Mouse (Mus musculus) limb, embryonic 14.5 days (tissue): ENCODE measurements at regions not wholly inside any gene's neighbourhood (a gene's known extent, or its start where the extent isn't known, plus 50 kb on each side); places are given as distances from the start of the nearest gene placed in this dataset.

Experiments
- ATAC-seq: fragments of 200-750 bp; cut with Nextera tagmentation; 2 replicates; pipeline ENCODE4 v1.8.0; 2017; ENCODE audit warnings: low read depth, moderate number of reproducible peaks, moderate TSS enrichment; ENCODE audit not compliant: low FRiP score
- DNase-seq: peaks from one replicate; pipeline ENCODE4 v3.0.0-alpha.2; 2015; ENCODE audit warnings: low spot score
- H3K27ac ChIP-seq: fragments of 300-500 bp; sonication (generic); replicated peaks from 2 replicates; pipeline ENCODE4 v1.5.1; 2014; ENCODE audit warnings: low read depth, mild to moderate bottlenecking, low read length, moderate library complexity, mixed read lengths
- H3K27me3 ChIP-seq: fragments of 300-500 bp; sonication (generic); 2 replicates; pipeline ENCODE4 v1.6.1; 2014; ENCODE audit warnings: low read length, mixed read lengths; ENCODE audit not compliant: control insufficient read depth, insufficient read depth
- H3K36me3 ChIP-seq: fragments of 300-500 bp; sonication (generic); 2 replicates; pipeline ENCODE4 v1.6.1; 2014; ENCODE audit warnings: mild to moderate bottlenecking, low read length, moderate library complexity, mixed read lengths; ENCODE audit not compliant: control insufficient read depth, insufficient read depth
- H3K4me1 ChIP-seq: fragments of 300-500 bp; sonication (generic); 2 replicates; pipeline ENCODE4 v1.6.1; 2014; ENCODE audit warnings: antibody characterized with exemption, low read length, mixed read lengths; ENCODE audit not compliant: control insufficient read depth, insufficient read depth
- H3K4me2 ChIP-seq: fragments of 300-500 bp; sonication (generic); replicated peaks from 2 replicates; pipeline ENCODE4 v1.6.1; 2014; ENCODE audit warnings: low read depth, mild to moderate bottlenecking, low read length, moderate library complexity; ENCODE audit not compliant: severe bottlenecking
- H3K4me3 ChIP-seq: fragments of 300-500 bp; sonication (generic); replicated peaks from 2 replicates; pipeline ENCODE4 v1.5.1; 2014; ENCODE audit warnings: low read length
- H3K9ac ChIP-seq: fragments of 300-500 bp; sonication (generic); 2 replicates; pipeline ENCODE4 v1.6.1; 2014; ENCODE audit warnings: mild to moderate bottlenecking, low read depth, low read length, moderate library complexity; ENCODE audit not compliant: severe bottlenecking
- H3K9me3 ChIP-seq: fragments of 300-500 bp; sonication (generic); 2 replicates; pipeline ENCODE4 v1.6.1; 2016; ENCODE audit warnings: low read length; ENCODE audit not compliant: control insufficient read depth
- POLR2A ChIP-seq: fragments of 200-500 bp; IDR thresholded peaks from 2 replicates; pipeline ENCODE4 v1.8.0; 2012; ENCODE audit warnings: inconsistent platforms, mild to moderate bottlenecking, moderate library complexity, borderline replicate concordance; ENCODE audit not compliant: insufficient read depth, insufficient read length; ENCODE audit errors: extremely low read depth
- WGBS: fragments of 180-500 bp; shearing (Covaris S2); extraction: QIAGEN DNeasy Blood & Tissue Kit; methylation state at CpG from one replicate; pipeline ENCODE4 v1.1.7; 2014; 5-methylcytosine and 5-hydroxymethylcytosine counted together

- Histone ChIP-seq H3K9me3 (no peaks in the 10 kb centered on the region), H3K4me1 (0 out of 2 replicates have a peak, but pooled peaks cover 6% of the 10 kb centered on the region), H3K27ac (no peak overlapping the region), H3K9ac (no peak overlapping the region), H3K4me3 (no peak overlapping the region), H3K27me3 (no peaks in the 10 kb centered on the region), H3K4me2 (no peak overlapping the region), H3K36me3 (no peaks in the 10 kb centered on the region)
- ATAC-seq (no peak), DNase-seq (no peak)
- no peak for TF ChIP-seq POLR2A
- WGBS, result 86% methylated on average over 5 of the region's 5 CpGs
Measured at GRCm38 (mm10) chr10:95076421-95076820, 131.8 kb upstream of the Plxnc1 start.

- no peaks in the 10 kb centered on the region for H3K27me3 ChIP-seq
- no peak overlapping the region for H3K4me3 ChIP-seq
- DNase-seq, result no peak
- no peak for TF ChIP-seq POLR2A
- no peak for ATAC-seq
- WGBS, result 62% methylated on average over 4 of the region's 4 CpGs
- no peaks in the 10 kb centered on the region for H3K36me3 ChIP-seq
- H3K4me1 ChIP-seq, result 0 out of 2 replicates have a peak, but pooled peaks cover 6% of the 10 kb centered on the region
- H3K27ac ChIP-seq, result no peak overlapping the region
- no peak overlapping the region for H3K4me2 ChIP-seq
- no peak overlapping the region for H3K9ac ChIP-seq
- no peaks in the 10 kb centered on the region for H3K9me3 ChIP-seq
Measured at GRCm38 (mm10) chr10:95075897-95076296, 131.3 kb upstream of the Plxnc1 start.

- Histone ChIP-seq H3K9me3 (no peaks in the 10 kb centered on the region), H3K27ac (no peak overlapping the region), H3K4me2 (no peak overlapping the region), H3K4me3 (no peak overlapping the region), H3K36me3 (no peaks in the 10 kb centered on the region), H3K9ac (no peak overlapping the region), H3K27me3 (no peaks in the 10 kb centered on the region), H3K4me1 (0 out of 2 replicates have a peak, but pooled peaks cover 6% of the 10 kb centered on the region)
- no peak for TF ChIP-seq POLR2A
- 33% methylated on average over 5 of the region's 5 CpGs for WGBS
- DNase-seq, result no peak
- ATAC-seq, result no peak
Measured at GRCm38 (mm10) chr10:95074959-95075590, 130.4 kb upstream of the Plxnc1 start.

- DNase-seq (no peak), ATAC-seq (no peak)
- Histone ChIP-seq H3K36me3 (no peaks in the 10 kb centered on the region), H3K9ac (no peak overlapping the region), H3K27me3 (no peaks in the 10 kb centered on the region), H3K4me3 (no peak overlapping the region), H3K4me2 (no peak overlapping the region), H3K27ac (no peak overlapping the region), H3K9me3 (no peaks in the 10 kb centered on the region), H3K4me1 (0 out of 2 replicates have a peak, but pooled peaks cover 6% of the 10 kb centered on the region)
- 78% methylated on average over 2 of the region's 2 CpGs for WGBS
- no peak for TF ChIP-seq POLR2A
Measured at GRCm38 (mm10) chr10:95074381-95074780, 129.7 kb upstream of the Plxnc1 start.

- H3K9ac ChIP-seq, result no peak overlapping the region
- H3K4me2 ChIP-seq, result no peak overlapping the region
- ATAC-seq (no peak), DNase-seq (no peak)
- H3K9me3 ChIP-seq, result no peaks in the 10 kb centered on the region
- H3K27ac ChIP-seq, result no peak overlapping the region
- no peak for TF ChIP-seq POLR2A
- H3K4me1 ChIP-seq, result 0 out of 2 replicates have a peak, but pooled peaks cover 2% of the 10 kb centered on the region
- H3K36me3 ChIP-seq, result no peaks in the 10 kb centered on the region
- H3K4me3 ChIP-seq, result no peak overlapping the region
- 56% methylated on average over 10 of the region's 10 CpGs for WGBS
- H3K27me3 ChIP-seq, result no peaks in the 10 kb centered on the region
Measured at GRCm38 (mm10) chr10:95067971-95068370, 123.3 kb upstream of the Plxnc1 start.
